Mouse (Mus musculus): ENCODE results near the gene Rbms2.
A peak's percentile ranks its signal among the peaks of the same experiment; 100 is the strongest.
"Not testable (repeated sequence)": the region's sequence is repeated elsewhere in the genome, so short reads cannot be mapped to it uniquely, and the experiment has no call there.

The Rbms2 gene

GRCm38 (mm10) chr10:128193113-128193512 lies 13.0 kb upstream of the Rbms2 start:
- DNase-seq (ENCODE audit: low spot score in 2 of 2) = no peak

GRCm38 (mm10) chr10:128192030-128192766 lies 12.1 kb upstream of the Rbms2 start:
- not testable (repeated sequence) for DNase-seq (ENCODE audit: low spot score in 2 of 2)

GRCm38 (mm10) chr10:128191472-128191871 lies 11.4 kb upstream of the Rbms2 start:
- DNase-seq (ENCODE audit: low spot score in 2 of 2) = no peak

GRCm38 (mm10) chr10:128188242-128188877 lies 8.3 kb upstream of the Rbms2 start:
- peak in 1 of 2 experiments; percentile 74 for DNase-seq (ENCODE audit: low spot score in 2 of 2)

- no peak for DNase-seq (ENCODE audit: low spot score in 2 of 2)
Measured at GRCm38 (mm10) chr10:128187181-128187605, 7.1 kb upstream of the Rbms2 start.

GRCm38 (mm10) chr10:128185959-128186358 lies 5.9 kb upstream of the Rbms2 start:
- peak; percentile 48 to 80 for DNase-seq (ENCODE audit: low spot score in 2 of 2)

GRCm38 (mm10) chr10:128185277-128185940 lies 5.3 kb upstream of the Rbms2 start:
- no peak for DNase-seq (ENCODE audit: low spot score in 2 of 2)

DNA sequence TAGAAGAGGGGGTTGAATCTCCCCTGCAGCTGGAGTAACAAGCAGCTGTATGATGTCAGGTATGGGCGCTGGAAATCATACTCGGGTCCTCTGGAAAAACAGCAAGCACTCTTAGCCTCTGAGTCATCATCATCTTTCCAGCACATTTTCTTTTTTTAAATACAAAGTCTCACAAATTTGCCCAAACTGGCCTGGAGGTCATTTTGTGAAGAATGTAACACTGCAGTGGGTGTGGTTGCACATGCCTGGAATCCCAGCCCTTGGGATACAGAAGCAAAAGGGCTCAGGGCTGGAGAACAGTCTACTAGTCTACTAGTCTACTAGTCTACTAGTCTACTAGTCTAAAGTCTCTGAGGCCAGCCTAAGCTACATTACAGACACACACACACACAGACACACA lies 4.2 kb upstream of the Rbms2 start:
- DNase-seq (ENCODE audit: low spot score in 2 of 2) = no peak

DNA sequence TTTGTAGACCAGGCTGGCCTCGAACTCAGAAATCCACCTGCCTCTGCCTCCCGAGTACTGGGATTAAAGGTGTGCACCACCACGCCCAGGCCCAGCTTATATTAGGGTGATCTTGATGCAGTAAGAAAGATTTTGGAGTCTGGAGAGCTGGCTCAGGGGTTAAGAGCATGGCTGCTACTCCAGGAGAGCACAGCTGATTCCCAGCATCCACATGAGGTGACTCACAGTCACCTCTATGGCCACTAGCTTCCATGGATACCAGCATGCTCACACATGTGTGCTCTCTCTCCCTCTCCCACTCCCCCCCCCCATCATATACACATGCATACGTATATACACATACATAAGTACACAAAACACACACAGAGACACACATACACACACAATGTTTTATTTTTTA lies 2.8 kb downstream of the Rbms2 start:
- DNase-seq (ENCODE audit: low spot score in 2 of 2) = no peak

DNA sequence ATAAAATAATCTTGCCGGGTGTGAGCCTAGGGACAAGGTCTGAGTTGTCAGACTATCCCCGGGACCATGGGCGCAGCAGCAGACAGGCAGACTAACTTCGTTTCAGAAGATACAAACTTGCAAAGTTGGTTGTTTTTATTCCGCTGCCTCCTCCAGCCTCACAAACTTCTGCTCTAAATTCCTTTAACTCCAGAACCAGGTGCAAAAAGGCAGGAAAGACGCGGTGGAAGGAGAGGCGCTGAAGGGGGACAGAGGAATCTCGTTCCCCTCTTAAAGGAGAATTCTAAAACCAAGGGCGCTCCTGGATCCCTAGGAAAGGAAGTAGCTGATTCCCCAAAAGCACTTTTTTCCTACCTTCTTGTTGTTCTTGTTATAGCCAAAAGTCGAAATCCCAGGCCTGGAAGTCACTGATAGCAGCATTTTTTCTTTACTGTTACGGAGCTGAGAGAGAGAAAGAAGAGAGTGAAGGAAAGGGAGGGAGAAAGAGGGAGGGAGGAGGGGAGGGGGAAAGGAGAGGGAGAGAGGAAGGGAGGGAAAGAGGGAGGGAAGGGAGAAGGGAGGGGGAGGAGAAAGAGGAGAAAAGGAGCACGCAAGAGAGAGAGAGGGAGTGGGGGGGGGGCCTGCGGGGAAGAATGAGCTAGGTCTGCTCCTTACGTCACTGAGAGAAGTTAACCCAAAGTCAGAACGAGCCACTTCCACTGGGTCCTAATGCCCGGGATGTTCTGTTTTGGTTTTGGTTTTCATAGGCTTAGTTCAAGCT lies 3.9 kb downstream of the Rbms2 start:
- peak; percentile 63 to 80 for DNase-seq (ENCODE audit: low spot score in 2 of 2)

DNA sequence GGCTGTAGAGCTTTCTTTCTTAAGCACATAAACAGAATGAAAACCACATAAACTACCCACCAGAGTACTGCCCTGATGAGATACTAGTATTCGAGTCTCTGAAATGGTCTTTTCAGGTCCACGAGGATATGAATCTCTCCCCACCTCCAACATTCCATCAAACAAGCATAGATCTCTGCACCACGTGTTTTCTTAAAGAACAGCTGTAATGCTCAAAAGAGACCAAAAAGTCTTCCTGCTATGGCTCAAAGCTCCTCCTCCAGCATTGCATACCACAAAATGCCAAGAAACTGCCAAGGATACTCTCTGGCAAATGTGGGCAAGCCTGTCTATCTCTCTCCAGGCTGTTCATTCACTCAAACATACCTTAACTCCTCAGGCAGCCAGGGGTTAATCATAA lies 4.8 kb downstream of the Rbms2 start:
- DNase-seq (ENCODE audit: low spot score in 2 of 2) = no peak

DNA sequence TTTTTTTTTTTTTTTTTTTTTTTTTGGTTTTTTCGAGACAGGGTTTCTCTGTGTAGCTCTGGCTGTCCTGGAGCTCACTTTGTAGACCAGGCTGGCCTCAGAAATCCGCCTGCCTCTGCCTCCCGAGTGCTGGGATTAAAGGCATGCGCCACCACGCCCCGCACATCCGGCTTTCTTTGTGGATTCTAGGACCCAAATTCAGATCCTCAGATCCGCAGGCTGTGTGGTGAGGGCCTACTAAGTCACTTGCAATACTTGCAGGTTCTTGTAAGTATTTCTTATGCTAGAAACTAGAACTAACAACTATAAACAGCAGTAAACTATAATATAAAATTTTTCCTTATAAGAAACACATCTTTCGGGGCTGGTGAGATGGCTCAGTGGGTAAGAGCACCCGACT lies 8.7 kb downstream of the Rbms2 start:
- not testable (repeated sequence) for DNase-seq (ENCODE audit: low spot score in 2 of 2)

GRCm38 (mm10) chr10:128167091-128167490 lies 13.0 kb downstream of the Rbms2 start:
- no peak for DNase-seq (ENCODE audit: low spot score in 2 of 2)

DNA sequence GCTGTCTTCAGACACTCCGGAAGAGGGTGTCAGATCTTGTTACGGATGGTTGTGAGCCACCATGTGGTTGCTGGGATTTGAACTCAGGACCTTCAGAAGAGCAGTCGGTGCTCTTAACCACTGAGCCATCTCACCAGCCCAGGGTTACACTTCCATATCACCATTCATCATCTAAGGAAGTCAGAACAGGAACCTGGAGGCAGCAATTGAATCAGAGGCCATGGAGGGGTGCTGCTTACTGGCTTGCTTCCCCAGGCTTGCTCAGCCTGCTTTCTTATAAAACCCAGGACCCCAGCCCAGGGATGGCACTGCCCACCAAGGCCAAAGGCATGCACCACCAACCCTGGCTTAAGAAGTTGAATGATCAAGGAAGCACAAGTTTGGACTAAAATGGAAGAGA lies 14.4 kb downstream of the Rbms2 start:
- not testable (repeated sequence) for DNase-seq (ENCODE audit: low spot score in 2 of 2)

DNA sequence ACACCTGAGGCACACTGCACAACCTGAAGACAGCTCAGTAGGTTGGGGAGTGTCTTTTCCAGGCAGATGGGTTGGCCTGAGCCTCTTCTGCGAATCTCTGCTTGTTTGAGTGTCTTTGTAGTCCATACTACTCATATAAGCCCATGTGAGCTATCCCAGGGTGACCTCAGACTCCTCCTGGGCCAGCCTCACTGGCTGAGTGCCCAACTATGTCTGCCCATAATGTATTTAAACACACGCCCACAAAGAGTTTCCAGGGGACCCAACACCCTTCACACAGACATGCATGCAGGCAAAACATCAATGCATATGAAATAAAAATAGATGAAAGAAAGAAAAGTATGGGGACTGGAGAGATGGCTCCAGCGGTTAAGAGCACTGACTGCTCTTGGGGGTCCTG lies 26.1 kb downstream of the Rbms2 start:
- no peak for DNase-seq (ENCODE audit: low spot score in 2 of 2)

DNA sequence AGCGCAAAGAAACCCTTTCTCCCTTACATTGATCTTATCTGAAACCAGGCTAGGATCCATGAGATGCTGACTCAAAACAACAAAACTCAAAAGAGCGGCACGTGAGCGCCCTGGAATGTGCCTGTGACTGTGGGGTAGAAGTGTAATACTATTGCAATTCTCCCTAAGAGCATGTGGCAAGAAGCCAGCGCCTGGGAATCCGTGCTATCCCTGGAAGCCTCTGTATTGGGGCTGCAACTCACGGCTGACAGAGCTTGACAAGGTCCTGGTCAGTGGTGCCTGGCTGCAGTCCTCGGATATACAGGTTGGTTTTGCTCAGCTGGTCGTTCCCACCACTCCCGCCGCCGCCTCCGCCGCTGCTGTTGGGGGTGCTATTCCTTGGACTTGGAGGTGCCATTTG lies 29.2 kb downstream of the Rbms2 start:
- DNase-seq (ENCODE audit: low spot score in 2 of 2) = peak; percentile 47 to 68

GRCm38 (mm10) chr10:128149592-128149991 lies 30.5 kb downstream of the Rbms2 start:
- peak; percentile 95 to 98 for DNase-seq (ENCODE audit: low spot score in 2 of 2)

- peak in 1 of 2 experiments; percentile 35 for DNase-seq (ENCODE audit: low spot score in 2 of 2)
Measured at GRCm38 (mm10) chr10:128148789-128149365, 31.2 kb downstream of the Rbms2 start.

DNA sequence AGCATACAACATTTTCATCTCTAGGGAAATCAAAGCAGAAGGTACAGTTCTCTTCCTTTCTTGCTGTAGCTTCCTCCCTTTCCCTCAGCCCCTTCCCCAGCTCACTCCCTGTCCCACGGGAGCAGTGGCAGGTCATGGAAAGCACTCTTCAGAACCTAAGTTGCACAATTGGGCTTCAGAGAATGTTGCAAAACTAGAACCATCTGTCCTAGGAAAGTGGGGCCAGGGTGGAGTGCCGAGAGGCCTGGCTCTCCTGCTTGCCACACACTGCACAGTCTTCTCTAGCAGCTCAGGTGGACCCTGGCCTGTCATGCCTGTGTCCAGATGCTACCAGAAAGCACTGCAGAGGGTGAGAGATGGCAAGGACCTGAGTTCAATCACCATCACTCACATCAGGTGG lies 35.1 kb downstream of the Rbms2 start:
- no peak for DNase-seq (ENCODE audit: low spot score in 2 of 2)

DNA sequence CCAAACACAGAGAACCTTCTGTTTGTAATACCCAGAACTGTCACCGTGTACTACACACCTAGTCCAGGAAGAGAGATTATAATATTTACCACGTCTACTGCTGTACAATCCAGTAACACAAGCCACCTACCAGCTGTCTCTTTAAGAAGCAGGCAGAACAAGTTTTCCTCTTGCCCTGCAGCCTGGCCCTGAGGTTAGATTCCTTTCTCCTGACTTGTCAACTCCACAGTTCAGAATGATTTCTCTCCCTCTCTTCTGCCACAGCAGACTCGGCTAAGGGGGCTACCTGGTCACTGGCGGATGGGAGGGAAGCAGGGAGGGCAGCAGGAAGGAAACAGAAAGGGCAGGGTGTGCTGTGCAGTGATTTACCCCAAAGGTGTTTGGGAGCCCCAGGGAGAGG lies 36.4 kb downstream of the Rbms2 start:
- DNase-seq (ENCODE audit: low spot score in 2 of 2) = no peak

GRCm38 (mm10) chr10:128142165-128142564 lies 37.9 kb downstream of the Rbms2 start:
- no peak for DNase-seq (ENCODE audit: low spot score in 2 of 2)

Data from heart, adult 9 months (tissue).